Mouse (Mus musculus): ENCODE measurements at regions not wholly inside any gene's neighbourhood (a gene's known extent, or its start where the extent isn't known, plus 50 kb on each side); places are given as distances from the start of the nearest gene placed in this dataset.

DNA sequence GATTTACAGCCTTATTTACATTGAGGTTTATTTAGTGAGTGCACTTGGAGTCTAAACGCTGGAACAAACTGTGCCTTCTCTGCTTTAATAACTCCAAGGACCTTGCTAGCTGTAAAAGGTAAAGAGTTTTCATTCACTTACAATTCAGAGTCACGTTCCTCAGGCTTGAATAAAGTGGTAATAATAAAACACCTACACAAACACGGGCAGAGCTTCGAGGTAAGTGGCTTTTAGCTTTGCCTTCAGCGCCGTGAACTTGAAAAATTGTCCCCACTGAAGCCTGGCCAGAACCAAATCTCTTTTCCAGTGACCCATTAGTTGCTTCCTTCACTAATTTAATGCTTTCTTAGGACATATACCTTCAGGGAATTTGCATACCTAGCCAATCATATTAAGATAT is 244.2 kb downstream of the Gm10295 start:
- TF ChIP-seq USF1 (IDR thresholded peaks at IDR 0.05; ENCODE audit: low read depth) (no peak), POLR2A (IDR thresholded peaks at IDR 0.05; ENCODE audit: insufficient read length, low read depth) (no peak), CEBPB (IDR thresholded peaks at IDR 0.05; ENCODE audit: insufficient read depth, poor library complexity, severe bottlenecking) (no peak), TCF12 (IDR thresholded peaks at IDR 0.05; ENCODE audit: insufficient read depth, poor library complexity, severe bottlenecking) (no peak), POLR2AphosphoS2 (IDR thresholded peaks at IDR 0.05; ENCODE audit: insufficient read length, low read depth) (no peak), MAX (IDR thresholded peaks at IDR 0.05; ENCODE audit: low read depth) (no peak), MYOD1 (IDR thresholded peaks at IDR 0.05; ENCODE audit: control insufficient read depth in 1 of 3, insufficient read length in 2 of 3, low read depth in 2 of 3) (no peak), TCF3 (IDR thresholded peaks at IDR 0.05; ENCODE audit: insufficient read length, low read depth) (no peak), MYOG (IDR thresholded peaks at IDR 0.05; ENCODE audit: control insufficient read depth in 1 of 3, insufficient read depth in 1 of 3, insufficient read length in 2 of 3, low read depth in 2 of 3) (no peak), E2F4 (IDR thresholded peaks at IDR 0.05; ENCODE audit: insufficient read depth) (no peak)
